Mouse (Mus musculus) megakaryocyte progenitor cell, adult 5-6 weeks (primary cell): ENCODE results near the gene Cdc14a. TPM values are rescaled to one million over a fixed set of nuclear protein-coding genes. Genes with fewer than 3 reads are reported as not detected.
A peak's percentile ranks its signal among the peaks of the same experiment; 100 is the strongest.

ENCODE experiments used
- ATAC-seq: replicated peaks from 2 replicates; pipeline ENCODE4 v1.8.0; 2016; ENCODE audit warnings: mild to moderate bottlenecking, moderate TSS enrichment, inconsistent platforms; ENCODE audit not compliant: poor library complexity
- total RNA-seq, 2 experiments: library from RNA; stranded (forward) in 1 of 2; stranded (reverse) in 1 of 2; fragments of 157-497, 149-512 nt in 1 of 2; fragments of 200-1000 nt in 1 of 2; gene quantifications; 2 replicates each; pipeline versions ENCODE4 v1.2.3 to v1.2.4; 2015 to 2017

Cdc14a gene
- total RNA-seq (2015) (26.7 and 28.5 TPM in 2 replicates), total RNA-seq (2017) (25.9 and 30.7 TPM in 2 replicates)

DNA sequence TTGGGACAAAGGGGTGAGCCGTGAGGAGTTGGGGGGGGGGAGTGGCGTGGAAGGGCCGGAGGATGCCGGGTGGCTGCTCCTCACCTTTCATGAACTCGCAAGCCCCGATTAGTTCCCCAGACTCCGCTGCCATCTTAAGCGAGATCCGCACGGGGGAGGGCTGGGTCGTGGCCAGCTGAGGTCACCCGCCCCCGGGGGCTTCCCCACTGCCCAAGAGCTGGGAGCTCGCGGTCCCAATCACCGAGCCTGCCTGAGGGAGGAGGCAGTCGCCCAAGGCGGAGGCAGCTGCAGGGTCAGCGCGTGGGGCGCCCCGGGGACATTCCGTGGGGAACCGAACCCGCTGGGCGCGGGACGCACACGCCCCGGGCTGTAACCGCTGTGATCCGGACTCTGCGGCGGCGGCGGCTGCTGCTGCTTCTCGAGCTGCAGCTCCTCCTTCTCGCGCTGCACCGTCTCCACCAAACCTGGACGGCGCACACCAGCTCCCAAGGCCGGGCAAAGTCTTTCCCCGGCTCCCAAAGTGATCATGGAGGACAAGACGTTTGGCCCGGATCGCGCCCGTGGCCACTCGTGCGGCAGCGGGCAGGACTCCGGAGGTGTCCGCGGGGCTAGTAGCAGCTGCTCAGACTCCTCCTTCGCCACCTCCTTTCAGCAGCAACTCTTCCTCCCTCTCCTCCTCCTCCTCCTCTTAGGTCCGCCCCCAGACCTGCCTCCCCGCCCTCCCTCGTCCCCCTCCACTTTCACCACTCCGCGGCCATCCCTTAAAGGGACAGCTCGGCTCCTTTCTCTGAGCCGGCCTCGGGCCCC lies at the start of gene Cdc14a:
Cdc14a (minus strand) TSS at position 680 of the 807 bp plus-strand sequence.
- ATAC-seq = peak; percentile 72

DNA sequence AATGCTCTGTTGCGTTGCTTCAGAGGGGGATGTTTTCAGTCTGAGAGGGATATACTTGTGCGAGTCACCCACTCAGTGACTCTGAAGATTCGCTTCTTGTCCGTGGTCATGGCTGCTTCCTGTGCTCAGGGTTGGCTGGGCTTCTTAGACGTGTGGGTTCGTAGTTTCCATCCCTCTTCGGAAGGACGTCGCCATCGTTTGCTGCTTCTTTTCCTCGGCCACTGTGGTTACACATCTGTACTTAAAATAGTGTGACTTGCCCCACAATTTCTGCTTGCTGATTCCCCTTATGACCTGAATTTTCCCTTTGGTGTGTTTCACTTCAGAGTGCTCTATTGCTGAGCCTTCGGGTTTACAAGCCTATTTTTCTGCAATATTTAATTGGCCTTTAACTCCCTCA lies 41.9 kb upstream of the Cdc14a start:
- ATAC-seq = peak; percentile 91

DNA sequence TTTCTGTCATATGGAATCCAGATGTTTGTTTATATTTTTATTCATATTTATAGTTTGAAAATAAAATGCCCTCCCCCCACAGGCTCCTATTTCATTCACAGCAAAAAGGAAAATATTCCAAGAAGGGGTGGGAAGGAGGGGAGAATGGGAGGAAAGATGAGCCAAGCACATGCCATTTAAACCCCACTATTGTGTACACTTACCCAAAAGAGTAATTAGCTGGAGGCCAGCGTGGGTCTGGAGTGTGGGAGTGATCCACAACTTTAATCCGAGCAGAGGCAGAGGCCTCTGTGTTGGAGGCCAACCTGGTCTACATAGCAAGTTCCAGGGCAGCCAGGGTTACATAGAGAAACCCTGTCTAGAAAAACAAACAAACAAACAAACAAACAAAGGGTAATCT lies 40.5 kb upstream of the Cdc14a start:
- no peak for ATAC-seq

DNA sequence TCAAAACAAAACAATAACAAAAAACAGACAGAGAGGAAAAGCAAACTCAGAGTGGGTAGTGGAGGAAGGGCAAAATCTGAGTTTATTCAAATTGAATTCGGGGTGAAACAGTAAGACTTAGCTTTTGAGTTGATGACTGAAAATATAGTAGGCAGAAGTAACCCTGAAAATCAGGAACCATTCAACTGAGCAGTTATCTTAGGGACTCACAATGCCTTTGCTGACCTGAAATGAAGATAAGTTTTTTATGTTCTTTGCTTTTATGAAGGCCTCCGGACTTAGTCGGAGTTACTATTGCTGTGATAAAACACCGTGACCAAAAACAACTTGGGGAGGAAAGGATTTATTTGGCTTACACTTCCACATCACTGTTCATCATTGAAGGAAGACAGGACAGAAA lies 37.2 kb upstream of the Cdc14a start:
- no peak for ATAC-seq

DNA sequence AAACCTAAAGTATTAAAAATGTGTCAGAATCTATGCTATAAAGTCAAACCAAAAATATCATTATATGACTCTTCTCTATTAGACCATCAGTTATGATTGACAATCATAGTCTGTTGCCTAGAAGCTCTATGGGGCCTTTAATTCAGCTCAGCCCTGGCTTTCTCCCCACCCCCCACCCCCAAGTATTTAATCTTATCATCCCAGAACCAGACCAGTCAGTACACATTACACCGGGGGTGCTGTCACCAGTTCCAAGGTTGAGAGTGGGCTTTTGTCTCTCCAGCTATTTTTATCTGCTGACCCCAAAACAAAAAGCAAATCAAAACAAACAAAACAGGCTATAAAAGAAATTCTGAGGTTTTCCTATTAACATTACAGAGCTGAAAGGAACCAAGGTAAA lies 30.7 kb upstream of the Cdc14a start:
- ATAC-seq = no peak

DNA sequence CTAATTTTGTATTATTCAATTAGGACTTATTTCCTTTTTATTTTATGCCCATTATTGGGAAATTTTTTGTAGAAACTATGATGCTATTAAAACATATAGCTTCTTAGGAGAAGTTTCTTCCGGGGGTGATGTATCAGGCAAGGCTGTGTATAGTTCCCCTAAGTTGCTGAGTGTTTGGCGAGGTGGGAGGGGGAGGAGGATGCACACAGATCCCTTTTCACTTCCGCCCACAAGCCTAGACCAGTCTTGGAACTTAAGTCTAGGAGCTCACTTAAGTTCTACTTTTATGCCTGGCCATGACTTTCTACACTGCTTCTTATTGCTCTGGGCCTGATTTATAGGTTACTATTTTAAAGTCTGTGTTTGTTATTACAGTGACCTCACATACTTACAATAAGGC lies 26.9 kb upstream of the Cdc14a start:
- ATAC-seq = peak; percentile 96

DNA sequence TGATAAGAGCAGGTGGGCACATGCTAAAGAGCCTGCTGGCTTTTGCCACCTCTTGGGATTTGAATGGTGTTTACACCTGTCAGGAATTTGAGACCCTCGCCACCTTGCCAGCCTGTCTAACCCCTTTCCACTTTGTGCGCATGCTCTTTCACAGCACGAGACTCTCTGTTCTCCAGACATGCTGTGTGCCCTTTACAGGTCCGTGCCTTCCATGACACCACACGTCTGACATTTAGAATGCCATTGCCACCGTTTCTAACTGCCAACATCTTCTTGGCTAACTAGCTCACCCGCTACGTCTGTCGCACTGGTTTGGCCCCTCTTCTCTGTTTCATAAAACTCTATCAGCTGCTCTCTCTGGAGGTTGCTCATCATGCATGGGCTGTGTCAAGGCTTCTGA lies 20.5 kb upstream of the Cdc14a start:
- ATAC-seq = no peak

DNA sequence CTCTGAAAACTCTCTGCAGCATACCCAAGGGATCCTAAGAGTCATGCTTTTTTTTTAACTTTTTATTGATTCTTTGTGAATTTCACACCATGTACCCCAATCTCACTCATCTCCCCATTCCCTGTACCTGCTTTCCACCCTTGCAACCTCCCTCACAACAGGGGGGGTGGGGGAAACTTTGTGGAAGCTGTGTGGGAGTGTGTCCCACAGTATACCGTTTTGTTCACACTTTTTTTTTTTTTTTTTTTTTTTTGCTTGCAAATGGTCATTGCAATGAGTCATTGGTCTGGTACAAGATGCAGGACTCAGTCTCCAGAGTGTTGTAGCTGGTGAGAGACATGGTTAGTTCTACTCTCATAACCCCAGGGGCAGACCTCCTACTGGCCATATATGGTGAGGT lies 19.0 kb upstream of the Cdc14a start:
- ATAC-seq = no peak

DNA sequence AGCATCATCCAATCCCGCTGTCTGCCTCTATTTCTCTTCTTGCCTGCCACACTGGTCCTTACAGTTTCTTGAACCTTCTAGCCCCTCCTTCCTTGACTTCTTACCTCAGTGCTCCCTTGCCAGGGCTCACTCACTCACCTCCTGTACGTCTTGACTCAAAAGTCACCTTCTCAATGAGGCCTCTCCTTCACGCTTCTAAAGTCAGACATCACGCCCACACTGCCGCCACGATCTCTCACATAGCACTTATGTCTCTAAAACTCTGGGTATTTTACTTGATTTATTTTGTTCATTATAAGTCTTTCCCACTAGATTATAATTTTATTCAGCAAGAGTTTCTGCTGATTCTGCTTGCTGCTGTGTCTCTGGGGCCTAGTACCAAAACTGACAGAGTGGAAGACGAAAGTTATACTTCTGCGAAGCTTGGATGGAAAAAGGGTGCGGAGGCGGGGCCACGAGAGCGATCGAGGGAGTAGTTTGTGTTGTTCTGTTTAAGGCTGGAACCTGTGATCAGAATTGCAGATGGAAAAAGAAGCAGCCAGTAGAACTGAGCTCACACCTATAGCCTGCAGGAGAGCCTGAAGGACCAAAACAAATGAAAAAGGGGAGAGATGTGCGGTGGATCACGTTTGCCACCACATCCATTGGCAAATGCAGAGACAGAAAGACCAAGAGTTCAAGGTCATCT lies 17.8 kb upstream of the Cdc14a start:
- ATAC-seq = no peak

DNA sequence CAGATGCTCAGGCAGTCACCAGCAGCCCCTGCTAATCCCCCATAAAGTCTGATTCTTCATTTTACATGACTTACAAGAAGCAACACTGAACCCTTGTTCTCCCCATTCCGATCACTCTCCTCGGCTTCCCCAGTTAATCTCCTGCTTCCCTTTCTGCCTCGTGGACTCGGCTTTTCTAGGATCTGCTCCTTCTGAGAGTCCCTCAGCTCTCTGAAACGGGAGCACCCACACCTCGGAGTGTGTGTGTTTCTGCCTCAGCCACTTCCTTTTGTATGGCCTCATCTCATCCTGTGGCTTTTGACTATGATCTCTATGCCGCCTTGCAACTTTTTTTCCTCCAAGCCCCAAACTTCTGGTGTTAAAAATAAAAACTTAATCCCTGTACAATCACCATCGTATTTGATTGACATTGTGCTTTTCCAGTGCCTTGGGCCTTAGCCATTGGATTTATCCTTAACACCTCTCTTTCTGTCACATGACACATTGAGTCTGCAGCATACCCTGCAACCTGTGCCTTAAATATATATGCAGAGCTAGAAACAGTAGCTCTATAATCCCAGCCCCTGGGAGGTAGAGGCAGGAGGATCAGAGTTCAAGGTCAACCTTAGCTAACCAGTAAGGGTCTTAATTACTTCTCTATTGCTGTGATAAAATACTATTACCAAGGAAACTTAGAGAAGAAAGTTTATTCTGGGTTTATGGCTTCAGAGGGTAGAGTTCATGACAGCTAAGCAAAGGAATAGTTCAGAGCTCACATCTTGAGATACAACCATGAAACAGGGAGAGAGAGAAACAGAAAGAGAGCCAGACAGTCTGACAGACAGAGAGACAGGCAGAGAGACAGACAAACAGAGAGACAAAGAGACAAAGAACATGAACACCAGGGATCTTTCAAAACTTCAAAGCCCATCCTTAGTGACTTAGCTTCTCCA lies 16.5 kb upstream of the Cdc14a start:
- peak; percentile 48 for ATAC-seq

DNA sequence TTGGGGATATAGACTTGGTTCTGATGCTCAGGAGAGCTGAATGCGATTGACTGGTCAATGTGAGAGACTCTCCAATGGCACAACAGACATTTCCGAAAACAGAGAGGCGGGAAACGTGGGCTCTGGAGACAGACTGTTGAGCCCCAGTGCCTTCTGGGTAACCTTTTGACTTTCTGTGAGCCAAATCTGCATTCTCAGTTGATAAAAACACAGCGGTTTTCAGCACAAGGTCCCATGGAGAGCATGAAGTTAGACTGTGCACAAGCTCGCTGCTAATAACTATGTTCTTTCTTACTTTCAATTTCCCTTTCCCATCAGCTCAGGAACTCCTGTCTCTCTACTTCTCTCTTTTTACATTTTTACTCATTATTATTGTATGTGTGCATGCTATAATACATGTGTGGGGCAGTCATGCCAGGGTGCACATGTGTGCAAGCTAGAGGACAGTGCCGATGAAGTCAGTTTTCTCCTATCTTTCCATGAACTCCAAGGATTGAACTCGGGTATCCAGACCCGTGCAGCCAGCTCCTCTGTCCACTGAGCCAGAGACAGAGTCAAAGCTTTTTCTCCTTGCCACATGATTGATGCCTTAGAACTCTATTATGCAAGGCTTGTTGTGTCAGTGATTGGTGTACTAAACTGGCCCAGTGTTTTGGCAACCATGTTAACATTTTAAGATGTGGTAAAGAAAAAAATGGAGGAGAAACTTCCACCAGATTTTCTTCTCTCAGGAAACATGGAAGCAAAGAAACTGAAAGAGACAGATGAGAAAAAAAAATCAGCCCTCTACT lies 13.2 kb upstream of the Cdc14a start:
- ATAC-seq = peak; percentile 31

DNA sequence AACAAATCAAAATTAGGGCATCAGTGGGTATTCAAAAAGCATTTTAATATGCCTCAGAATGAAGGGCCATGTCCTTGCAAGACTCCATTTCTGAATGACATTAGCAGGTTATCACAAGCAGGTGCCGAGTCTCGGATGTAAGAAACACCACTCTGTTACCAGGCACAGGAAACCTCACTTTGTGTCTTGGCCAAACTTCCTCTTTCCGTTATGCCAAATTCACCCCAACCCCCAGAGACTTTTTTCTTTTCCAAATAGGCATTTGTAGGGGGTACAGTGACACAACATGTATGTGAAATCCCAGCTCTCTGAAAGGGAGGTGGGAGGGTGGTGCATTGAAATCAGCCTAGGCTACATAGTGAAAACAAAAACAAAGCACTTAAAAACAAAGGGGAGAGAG lies 12.3 kb upstream of the Cdc14a start:
- peak; percentile 66 for ATAC-seq

DNA sequence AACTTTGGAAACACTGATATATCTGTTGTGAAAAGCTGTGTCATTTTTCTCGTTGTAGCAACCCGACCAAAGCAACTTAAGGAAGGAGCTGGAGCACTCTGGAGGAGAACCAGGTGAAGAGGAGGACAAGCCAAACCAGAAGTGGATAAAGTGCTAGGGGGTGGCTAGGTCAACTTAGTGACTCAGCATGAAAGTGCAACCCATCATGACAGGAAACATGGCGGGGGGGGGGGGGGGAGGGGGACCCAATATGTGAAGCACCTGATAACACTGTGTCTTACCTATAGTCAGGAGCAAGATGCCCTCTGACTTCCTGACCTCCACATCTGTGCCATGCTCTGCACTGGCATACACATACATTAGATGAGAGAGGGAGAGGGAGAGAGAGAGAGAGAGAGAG lies 10.9 kb upstream of the Cdc14a start:
- ATAC-seq = no peak

DNA sequence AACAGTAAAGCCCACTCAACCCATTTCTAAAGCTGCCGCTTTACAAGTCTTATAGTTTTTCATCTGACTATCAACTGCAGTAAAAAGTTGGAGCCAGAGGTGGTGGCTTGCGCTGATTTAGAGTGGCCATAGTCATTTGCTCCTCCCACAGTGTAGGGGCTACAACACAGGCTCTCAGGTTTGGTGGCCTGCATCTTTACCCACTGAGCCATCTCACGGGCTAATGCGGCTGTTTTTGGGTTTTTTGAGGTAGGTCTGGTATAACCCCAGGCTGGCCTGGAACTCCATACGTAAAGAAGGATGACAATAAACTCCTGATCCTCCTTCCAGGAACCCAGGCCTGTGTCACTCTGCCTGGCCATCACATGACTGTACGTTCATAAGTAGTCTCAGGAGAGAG lies 2.1 kb upstream of the Cdc14a start:
- no peak for ATAC-seq

DNA sequence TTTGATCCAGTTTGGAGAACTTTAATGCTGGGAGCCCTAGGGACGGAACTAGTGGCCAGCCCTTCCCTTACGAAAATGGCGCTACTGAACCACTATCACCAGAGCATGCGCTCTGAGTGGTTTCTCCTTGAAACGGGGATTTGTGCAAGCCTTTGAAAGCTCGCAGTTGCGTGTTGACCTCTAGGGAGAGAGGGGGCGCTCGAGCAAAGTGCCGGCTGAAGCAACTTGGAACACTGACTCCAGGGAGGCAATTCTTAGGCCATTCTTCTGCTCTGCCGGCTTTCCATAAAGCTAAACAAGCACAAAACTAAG lies 1.1 kb upstream of the Cdc14a start:
- ATAC-seq = peak; percentile 68

DNA sequence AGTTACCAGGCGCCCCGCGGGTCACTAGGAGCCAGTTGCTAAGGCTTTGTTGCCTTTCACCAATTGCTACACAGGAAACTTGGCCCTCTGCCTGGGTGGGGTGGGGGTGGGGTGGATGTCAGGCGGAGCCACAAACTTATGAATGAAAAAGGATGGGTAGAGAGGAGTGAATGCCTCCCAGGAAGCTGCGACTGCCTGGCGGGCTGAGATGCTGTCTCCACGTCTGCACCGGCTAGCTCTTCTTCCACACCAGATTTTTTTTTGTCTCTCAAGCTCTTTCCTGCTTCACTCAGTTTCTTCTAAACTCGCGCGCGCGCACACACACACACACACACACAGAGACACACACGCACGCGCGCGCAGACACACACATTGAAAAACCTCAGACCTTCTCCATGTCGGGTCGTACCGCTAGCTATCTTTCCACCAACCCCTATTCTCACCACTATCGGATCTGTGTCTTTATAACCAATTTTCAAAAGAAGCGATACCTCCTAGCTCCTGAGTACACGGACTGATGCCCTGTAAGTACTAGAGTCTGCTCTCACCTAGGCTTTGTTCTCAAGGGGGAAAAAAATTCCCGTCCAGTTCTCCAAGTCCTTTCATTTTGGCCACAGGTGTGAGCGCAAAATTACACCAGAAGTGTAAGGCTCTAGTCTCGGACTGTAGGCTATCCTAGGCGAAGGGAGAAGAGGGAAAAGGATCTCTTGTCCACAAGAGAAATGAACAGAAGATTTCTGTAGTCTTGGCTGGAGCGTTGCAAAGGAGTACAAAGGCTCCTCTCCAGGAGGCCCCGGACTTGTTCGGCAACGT lies 534 bp upstream of the Cdc14a start:
- ATAC-seq = peak; percentile 21

DNA sequence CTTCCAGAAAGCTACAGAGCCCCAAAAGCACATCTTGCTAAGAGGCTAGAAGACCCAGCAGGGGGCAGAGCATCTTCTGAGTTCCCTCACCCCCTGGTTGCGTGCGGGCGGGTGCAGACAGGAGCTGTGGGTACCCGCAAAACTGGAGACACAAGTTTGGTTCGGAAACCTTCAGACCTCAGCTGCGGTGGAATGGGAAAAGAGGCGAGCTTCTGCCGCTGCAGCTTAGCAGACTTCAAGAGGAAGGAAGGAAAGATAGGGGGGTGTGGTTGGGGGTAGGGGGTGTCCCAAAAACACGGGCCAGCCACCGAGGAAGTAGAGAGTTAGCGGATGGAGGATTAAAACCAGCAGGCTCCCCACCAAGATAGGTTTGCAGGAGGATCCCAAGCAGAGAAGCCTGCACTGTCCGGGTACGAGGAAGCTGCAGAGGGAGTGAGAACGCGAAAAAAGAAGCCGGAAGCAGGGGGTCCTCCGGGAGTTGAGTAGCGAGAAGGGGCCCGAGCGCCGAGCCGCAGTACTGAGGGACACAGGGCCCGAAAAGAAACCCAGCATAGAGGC lies 958 bp downstream of the Cdc14a start:
- peak; percentile 47 for ATAC-seq

DNA sequence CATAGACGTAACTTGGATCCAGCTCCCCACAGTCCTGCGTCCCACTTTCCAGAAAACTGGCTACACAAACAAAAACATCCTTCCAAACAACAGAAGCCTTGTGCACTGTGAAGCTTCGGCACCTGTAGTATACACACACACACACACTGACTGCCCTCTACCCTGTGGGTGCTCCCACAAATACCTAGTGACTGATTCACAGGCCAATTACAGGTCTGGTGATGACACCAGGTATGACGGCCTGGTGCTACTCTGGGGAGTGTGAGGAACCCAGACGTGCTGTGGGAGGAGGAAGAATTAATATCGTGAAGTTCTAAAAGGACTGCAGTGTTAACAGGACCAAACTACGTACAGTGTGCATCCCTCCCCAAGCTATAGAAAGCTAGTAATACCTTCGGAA lies 1.8 kb downstream of the Cdc14a start:
- no peak for ATAC-seq

DNA sequence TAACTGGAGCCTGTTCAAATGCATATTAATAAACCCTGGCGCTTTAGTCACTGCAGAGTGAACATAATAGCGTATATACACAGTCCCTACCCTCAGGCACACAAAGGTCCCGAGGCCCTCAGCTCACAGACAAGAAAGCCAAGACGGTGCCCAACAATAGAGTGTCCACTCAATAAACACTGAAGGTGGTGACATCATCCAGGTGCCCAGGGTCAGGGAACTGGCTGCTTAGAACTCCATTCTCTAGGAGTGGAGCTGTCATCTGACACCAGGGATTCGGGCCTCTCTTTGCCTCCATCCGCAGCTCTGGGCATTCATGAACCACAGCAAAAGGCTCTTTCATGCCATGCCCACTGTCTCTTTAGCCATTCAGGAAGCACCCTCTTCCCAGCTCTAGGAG lies 2.7 kb downstream of the Cdc14a start:
- ATAC-seq = no peak

DNA sequence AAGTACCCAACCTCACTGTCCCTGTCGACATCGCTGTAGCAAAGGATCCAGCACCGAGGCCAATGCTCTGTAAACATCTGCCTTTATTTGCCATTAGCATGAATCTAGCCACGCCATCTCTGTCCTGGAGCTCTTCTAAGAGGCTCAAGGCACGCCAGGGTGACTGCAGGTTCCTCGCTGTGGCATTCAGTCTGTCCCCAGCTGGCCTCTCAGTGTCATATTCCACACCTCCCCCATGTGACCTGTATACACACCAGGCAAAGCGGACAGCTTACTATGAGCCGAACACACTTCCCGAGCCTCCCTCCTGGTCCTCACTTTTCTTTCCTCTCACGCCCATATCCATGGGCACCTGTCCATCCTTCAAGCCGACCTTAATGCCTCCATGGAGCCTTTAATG lies 4.0 kb downstream of the Cdc14a start:
- ATAC-seq = no peak
